Mouse (Mus musculus): ENCODE measurements around the gene Stn1.
"Not testable (repeated sequence)": the region's sequence is repeated elsewhere in the genome, so short reads cannot be mapped to it uniquely, and the experiment has no call there.

Stn1 gene

DNA sequence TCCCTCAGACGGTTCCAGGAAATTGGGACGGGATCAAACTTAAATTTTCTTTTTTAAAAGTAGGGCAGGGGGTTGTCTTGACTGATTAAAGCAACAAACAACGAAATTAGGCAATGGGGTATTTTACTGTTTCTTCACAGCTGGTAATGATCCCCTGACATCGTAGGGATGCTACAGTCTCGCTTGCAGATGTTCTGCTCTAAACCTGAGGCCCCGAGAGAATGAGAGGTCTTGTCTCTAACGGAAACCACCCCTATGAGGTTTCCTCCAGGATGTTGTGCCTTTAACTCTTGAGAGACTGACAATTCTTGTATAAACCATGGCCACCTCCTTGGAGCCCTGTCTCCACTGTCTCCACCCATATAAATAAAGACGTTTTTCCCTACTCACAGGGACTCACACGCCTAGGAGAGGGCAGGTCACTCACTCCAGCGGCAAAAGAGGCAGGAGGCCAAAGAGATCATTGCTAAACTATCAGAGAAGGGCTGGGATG lies at the start of gene Stn1:
Stn1 (minus strand) TSS at position 208 of the 493 bp plus-strand sequence.
- peak; percentile 69 for DNase-seq (ENCODE audit: low read depth)

DNA sequence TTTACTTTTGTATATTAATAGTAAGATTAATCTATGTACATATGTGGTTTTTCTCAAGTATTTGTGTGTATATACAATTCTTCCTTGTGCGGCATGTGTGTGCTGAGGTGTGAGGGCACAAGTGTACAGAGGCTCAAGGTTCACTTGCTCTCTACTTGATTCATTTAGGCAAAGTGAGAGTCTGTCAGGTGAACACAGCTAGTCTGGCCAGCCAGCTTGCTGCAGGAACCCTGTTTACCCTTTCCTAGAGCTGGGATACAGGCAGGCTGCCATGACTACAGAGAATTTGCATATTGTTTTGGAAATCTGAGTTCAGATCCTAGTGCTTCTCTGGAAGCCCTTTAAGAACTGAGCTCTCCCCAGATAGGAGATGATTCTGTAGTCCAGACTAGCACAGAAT lies 49.7 kb upstream of the Stn1 start:
- no peak for DNase-seq (ENCODE audit: low read depth)

DNA sequence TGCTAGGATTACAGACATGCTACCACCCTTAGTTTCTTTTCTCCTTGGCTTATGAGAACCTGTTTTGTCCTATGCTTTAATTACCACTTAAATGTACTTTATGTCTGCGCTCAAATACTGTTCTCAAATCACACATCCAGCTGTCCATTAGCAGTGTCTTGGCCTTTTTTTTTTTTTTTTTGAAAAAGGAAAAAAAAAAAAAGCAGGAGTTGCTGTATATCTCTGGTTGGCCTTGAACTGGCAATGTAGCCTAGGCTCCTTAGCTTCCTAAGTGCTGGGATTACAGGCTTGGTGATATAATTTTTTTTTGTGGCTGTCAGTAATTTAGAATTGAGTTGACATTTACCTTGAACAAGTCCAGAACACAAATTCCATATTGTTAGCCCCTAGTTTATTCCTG lies 48.5 kb upstream of the Stn1 start:
- no peak for DNase-seq (ENCODE audit: low read depth)

DNA sequence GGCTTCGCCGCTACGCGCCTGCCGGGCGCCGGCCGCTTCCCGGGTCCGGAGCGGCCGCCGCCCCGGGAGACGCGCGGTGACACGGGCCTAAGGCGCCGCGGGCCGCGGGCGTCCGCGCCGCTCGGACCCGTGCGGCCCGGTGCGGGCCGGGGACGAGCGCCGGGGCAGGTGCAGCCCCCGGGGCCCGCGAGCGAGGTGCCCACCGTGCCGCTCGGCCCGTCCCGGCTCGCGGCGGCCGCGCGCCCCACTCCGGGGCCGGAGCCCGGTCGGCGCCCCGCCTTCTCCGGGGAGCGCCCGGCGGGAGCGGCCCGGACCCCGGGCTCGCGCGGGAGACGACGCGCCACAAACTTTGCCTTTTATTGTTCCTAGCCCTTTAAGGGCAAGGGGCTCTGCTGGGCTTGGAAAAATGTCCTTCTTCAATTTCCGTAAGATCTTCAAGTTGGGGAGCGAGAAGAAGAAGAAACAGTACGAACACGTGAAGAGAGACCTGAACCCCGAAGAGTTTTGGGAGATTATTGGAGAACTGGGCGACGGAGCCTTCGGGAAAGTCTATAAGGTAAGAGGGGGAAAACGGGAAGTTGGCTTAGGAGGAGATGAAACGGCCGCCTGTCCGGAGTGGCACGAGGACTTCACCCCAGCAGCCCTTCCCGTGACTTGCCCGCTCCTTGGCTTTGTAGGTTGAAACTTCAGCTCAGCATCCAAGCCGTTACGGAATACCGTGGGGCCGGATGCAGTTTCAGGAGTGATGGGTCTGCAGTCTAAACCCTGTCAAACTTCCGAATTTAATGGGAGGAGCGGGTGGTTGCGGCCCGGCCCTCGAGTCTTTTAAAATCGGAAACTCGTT lies 42.7 kb upstream of the Stn1 start:
- DNase-seq (ENCODE audit: low read depth) = peak; percentile 57

DNA sequence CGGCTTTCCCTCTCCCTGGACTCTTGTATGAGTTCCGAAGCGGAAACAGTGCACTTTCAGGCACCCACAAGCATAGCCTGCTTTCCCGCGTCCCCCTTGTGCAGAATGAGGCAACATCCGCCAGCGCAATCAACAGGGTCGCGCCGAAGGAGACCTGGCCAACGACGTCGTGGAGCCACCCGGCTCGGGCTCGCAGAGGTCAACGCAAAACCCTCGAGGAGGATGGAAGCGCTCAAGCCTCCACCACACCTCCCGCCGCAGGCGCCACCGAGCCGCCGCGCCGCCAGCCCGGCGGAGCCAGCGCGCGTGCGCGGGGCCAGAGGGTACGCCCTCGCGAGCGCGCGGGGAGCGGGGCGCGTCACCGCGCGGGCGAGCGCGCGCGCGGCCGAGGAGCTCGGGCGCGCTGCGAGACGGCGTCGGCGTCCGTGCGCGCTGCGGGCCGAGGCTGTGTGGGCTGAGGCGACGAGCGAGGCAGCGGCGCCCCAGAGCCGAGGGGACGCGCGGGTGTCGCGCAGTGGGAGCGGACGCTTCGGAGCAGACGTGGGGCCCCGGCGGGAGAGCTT lies 42.0 kb upstream of the Stn1 start, which contains the start of gene Slk:
Slk (plus strand) TSS at position 454 of the 563 bp plus-strand sequence.
- DNase-seq (ENCODE audit: low read depth) = peak; percentile 79

DNA sequence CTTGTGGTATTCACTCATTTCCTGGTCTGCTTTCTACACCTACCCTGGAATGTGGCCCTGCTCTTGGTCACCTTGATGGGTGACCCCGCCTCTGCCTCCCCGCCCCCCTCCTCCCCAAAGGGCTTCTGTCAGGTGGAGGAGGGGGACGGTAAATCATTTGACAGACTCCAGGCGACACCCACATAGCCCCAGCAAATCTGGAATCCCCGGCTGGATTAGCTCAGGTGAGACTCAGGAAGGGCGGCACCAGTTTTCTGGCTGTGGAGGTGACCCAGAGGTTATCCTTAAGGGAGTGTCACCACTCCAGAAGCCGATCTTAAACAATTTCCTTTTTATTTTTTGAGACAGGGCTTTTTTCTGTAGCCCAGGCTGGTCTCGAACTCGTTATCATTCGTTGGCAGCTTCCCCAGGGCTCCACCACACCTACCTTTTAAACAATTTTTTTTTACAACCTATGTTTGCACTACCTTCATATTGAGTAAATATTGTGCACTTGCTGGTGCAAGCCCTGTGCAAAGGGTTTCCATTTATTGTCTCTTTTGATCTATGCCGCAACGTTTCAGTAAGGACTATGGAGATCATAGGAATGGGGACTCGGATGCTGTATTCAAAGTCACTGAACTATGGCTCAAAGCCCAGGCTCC lies 41.4 kb upstream of the Stn1 start:
- DNase-seq (ENCODE audit: low read depth) = no peak

DNA sequence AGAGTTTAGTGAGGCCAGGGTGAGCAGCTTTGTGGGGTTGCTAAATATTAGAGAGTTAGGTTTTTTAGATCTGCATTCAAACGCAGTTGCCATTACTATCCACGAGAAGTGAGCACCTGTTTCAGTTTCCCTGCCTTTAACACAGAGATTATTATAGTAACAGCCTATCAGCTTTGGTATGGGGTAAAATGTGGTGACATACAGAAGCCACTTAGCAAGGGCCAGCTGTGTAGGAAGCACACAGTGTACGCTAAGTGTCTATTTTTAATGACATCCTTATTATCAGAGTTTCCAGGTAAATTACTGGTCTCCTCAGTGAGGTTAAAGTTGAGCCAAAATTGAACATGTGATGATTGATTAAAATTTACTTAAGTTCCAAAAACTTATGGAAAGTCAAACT lies 36.4 kb upstream of the Stn1 start:
- DNase-seq (ENCODE audit: low read depth) = no peak

DNA sequence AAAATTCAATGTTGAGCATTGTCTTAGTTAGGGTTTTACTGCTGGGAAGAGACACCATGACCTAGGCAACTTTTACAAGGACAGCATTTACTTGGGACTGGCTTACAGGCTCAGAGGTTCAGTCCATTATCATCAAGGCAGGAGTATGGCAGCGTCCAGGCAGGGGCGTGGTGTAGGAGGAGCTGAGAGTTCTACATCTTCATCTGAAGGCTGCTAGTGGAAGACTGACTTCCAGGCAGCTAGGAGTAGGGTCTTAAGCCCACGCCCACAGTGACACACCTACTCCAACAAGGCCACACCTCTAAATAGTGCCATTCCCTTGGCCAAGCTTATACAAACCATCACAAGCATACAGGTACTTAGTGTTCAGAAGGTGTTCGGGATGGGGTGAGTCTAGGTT lies 34.7 kb upstream of the Stn1 start:
- DNase-seq (ENCODE audit: low read depth) = not testable (repeated sequence)

DNA sequence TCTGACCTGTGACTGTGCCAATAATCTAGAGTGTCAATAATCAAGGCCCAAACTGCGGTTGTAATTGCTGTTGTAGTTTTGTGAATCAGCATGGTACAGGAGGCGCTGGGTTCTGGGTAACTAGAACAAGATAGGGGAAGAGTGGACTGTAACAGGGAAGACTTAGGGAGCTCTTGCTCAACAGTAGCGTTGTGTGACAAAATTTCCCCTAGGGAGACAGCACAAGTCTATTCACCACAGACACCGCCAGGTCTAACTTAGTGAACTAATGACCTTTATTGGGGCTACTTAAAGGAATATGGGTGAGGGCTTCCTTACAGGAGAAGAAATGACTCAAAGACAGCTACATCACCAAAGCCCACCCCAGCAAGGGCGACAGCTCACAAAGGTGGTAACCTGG lies 32.7 kb upstream of the Stn1 start:
- DNase-seq (ENCODE audit: low read depth) = peak; percentile 39

DNA sequence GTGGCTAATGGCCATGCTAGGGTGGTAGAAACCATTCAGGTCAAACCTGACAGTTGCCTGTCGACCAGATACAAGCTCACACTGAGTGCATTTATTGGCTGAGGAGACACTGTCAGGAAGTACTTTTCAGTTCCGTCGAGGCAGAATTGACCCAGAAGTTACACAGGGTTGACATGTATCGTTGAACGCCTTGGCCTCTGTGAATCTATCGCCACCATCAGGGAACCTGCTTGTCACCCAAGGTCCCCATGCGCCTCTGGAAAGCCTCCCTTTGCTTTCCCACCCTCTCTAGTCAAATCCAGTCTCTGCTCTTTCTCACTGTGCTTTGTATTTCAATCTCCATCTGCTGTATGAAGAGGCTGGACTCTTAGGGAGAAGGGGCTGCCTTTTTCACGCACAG lies 28.7 kb upstream of the Stn1 start:
- DNase-seq (ENCODE audit: low read depth) = no peak

DNA sequence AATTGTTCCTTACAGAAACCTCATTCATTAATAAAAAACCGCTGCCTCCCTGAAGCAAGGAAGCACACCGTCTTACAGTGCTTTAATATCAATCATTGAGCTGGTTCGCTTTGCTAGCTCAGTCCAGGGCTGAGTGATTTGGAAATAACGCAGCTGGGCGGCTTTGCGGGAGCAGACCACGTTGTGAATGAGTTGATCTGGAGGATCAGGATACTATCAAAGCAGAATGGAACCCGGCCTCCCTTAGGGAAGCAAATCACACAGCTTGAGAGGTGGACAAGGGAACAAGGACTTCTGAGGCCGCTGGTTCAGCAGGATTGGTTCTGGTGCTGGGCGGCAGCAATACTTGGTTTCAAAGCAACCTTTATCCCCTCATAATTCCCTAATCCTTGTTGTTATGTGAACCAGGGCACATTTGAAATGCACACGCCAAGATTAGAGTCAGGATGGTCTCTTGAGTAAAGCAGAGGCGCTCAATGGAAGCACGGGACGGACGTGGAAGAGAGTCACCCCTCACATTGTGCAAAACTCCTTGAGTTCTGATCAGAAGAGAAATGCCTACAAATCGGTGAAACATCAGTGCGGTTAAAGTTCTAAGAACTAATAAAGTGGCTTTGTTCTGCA lies 27.8 kb upstream of the Stn1 start:
- DNase-seq (ENCODE audit: low read depth) = no peak

DNA sequence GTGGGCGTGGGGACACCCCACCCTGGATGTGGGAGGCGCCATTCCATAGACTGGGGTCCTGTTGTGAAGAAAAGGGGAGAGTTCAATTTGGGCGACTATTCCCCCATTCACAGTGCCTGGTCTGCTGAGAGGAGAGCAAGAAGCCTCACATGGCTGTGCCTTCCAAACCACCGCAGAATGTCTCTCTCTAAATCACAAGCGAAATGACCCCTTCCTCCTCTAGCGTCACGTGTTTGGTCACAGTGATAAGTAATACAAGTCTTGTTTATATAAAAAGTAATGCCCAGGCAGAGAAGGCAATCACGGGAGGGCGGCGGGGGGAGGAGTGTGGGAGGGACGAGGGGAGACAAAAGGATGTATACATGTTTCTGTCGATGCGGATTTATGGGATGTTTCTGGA lies 26.4 kb upstream of the Stn1 start:
- no peak for DNase-seq (ENCODE audit: low read depth)

DNA sequence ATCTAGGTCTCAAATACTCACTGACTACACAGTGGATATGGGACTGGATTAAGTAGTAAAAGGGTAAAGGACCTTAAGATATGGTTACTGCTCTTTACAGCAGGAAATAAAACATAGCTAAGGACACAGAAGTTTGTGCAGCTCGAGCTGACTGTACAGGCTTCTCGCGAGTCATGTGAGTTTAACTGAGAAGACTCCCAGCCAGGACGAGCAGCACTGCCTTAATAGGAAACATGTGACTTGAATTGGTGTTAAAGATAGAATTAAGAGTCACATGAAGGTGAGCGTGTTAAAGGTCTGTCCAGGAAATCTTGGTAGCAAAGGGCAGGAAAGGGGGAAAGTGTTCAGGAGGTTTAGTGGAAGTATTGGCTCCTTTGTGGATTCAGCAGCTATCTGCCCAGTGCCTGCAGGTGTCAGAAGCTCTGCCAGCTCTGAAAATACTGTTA lies 24.7 kb upstream of the Stn1 start:
- DNase-seq (ENCODE audit: low read depth) = peak; percentile 44

DNA sequence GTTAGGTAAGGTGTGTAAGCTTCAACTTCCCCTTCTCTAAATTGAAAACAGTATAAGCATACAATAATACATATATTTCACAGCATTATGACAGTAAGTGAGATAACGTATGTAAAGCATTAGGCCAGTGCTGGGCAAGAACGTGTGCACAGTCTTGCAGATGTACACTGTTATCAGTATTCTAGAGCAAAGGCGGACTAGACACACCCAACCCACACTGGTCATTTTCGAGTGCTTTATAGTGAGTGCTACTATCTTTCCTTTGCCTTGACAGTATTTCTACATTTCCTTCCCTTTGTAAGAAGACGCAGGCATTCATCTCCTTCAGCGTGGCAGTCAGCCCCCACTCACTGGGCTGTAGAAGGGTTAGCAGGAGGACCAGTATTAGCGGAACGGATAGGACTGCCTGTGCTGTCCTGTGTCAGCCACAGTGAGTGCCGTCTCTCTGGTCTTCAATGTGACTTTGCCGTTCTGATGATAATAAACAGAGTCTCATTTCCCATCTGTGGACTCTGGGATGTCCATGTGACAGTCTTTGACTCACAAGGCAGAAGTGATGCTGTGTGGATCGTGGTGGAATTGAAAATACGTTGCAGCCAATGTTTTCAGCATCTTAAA lies 23.3 kb upstream of the Stn1 start:
- no peak for DNase-seq (ENCODE audit: low read depth)

DNA sequence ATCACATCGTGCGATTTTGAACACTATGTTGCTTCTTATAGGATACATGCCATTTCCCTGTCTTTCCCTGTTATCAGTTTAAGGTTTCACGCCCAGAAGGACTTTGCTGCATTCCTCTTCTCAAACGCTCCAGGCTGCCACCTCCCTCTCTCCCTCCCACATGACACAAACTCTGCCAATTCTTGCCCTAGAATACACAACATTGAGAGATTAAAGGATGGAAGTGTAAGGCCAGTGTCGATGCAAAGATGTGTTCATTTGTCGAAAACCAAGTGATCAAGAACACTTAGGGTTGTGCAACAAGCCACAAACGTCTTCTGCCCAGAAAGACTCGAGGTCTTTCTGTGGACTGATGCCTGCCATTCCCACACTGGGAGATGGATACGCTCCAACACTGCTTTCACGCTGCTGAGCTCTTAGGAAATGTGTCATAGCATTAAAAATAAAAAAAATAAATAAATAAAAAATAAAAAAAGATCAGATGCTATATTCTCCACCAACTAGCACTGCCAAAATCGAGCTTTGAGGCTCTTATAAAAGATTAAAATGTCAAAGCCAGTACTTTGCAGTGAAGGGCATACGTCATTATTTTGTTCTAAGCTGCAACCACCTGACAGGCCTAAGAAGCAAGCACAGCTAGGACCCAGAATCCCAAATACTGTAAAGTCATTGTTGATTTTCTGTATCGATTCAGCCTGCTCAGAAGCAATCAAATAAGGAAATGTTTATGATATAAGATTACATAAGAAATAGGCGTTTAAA lies 22.6 kb upstream of the Stn1 start:
- DNase-seq (ENCODE audit: low read depth) = no peak

DNA sequence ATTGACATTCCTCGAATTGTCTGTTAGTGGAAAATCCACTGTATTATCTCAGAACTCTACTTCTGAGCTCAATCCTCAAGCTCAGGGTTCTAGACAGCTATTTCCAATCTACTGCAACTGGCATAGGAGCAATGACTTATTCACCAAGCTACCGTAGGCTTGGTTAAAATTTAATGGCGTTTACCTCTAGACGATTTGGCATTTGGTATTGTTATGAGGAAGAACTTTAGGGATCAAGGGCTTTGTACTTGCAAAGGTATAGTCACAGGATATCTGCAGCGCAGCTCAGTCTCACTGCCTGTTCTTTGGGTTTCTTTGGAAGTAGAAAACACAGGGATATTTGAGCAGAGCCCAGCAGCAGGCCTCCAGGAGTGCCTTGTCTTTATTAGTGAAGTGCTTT lies 21.8 kb upstream of the Stn1 start:
- DNase-seq (ENCODE audit: low read depth) = no peak

DNA sequence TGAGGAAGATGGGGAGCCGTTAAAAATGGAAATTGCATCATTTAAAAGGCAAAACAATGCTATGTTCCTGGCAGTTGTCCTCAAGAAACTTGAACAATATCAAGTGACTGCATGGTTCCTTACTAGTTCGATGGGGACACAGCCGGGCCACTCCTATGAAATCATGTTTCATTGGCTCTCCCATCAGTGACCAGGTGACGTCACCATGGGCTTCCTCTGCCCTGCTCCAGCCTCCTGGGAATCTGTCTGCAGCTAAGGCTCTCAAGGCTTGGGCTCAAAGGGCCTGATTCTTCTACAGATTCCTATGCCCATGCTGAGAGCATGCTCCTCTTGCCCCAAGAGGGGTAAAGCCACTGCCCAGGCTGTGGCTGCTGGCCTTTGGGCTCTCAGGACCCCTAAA lies 12.3 kb upstream of the Stn1 start:
- no peak for DNase-seq (ENCODE audit: low read depth)

DNA sequence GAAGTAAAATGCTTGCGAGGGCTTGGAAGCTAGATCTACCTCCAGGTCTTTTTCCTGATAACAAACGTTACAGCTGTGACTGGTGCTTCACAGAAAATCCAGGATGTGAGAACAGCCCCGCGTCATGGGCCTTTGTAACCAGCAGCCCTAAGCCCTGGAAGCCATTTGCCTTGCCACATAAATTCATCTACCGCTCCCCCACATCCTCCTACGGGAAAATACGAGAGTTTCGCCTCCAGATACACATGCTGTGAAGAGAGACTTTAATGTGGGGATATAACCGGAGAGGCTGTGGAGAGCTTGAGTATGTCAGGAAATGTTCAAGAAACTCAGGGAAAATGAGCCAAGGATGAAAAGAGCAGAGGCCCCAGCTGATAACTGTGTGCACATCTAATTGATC lies 11.9 kb upstream of the Stn1 start:
- DNase-seq (ENCODE audit: low read depth) = no peak

DNA sequence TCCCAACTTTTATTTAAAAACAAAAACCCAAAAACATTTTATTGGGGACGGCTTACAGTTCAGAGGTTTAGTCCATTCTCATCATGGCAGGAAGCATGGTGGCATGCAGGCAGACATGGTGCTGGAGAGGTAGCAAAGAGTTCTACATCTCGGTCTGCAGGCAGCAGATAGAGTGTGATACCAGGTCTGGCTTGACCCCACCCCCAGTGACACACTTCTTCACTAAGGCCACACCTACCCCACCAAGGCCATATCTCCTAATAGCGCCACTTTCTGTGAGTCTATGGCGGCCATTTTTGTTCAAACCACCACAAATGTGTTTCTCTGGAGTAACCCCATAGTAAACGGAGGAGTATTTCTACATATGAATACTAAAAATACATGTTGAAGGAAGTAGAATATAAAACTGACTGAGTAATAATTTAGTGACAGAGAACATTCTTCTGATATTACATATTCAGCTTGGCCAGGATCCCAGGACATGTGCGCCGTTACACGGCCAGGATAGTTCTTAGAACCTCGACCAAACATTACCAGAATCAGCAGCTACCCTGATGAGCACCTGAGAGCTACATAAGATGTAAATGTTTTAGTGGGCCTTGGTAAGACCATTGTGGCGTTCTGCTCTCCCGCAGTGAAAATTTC lies 11.2 kb upstream of the Stn1 start:
- no peak for DNase-seq (ENCODE audit: low read depth)

DNA sequence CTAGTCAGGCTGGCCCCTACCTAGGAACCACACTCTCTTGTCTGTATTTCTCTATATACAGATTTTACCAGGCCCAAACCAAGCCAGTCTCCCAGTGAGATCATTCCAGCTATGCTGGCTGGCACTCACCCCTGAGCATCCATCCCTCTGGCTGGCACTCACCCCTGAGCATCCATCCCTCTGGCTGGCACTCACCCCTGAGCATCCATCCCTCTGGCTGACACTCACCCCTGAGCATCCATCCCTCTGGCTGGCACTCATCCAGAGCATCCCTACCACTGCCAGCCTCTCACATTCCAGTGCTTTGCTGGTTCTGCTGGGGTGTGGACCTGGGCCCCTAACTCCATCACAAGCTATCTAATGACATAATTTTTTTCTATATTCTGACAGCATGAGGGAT lies 8.2 kb upstream of the Stn1 start:
- no peak for DNase-seq (ENCODE audit: low read depth)

DNA sequence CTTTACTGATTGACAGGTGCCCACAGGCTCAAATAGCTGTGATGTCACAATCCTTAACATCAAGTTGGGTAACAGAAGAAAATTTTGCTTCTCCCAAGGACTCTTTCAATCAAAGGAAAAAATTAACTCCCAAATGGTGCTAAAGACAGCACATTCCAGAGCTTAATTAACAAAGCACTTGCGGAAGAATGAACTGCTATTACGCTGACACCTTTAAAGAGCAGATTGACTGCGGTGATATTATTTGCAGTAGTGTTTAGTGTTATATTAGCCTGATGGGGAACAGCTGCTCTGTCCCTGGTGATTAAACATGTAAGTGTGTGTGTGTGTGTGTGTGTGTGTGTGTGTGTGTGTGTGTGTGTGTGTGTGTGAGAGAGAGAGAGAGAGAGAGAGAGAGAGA lies 7.7 kb upstream of the Stn1 start:
- DNase-seq (ENCODE audit: low read depth) = no peak

All from 416B (cell line).